Mouse (Mus musculus): ENCODE measurements around the gene Mapk6.

- TF ChIP-seq CTCF (IDR thresholded peaks at IDR 0.05): no peak
- TF ChIP-seq EP300 (IDR thresholded peaks at IDR 0.05): peak; percentile 60; the same call in 1 of the 2 replicates
Observed at GRCm38 (mm10) chr9:75385218-75385974, 24.4 kb downstream of the Mapk6 start.
